Mouse (Mus musculus): ENCODE measurements around the gene Zbed5.

Gene Zbed5

DNA sequence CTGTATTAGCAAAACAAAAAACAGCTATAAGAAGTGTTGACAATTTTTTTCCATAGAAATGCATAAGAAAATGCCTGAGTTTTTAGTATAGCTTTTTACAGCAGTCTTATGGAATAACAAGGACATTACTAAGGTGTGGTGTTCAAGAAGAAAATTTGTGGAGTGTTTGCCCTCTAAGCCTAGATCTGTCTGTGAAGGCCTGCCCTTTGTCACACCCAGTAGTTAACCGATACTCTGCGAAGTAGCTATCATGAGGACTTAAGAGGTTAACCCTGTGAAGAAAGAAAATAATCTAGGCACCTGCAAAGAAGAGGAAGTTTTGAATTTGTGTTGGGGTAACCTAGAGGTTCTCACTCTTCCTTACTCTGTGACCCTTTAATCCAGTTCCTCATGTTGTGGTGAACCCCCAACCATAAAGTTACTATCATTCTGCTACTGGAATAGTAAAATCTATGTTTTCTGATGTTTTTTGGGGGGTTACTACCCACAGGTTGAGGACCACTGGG is 52.1 kb downstream of the Zbed5 start:
- in situ Hi-C loops (cut with MboI, MseI) = no loop called here

DNA sequence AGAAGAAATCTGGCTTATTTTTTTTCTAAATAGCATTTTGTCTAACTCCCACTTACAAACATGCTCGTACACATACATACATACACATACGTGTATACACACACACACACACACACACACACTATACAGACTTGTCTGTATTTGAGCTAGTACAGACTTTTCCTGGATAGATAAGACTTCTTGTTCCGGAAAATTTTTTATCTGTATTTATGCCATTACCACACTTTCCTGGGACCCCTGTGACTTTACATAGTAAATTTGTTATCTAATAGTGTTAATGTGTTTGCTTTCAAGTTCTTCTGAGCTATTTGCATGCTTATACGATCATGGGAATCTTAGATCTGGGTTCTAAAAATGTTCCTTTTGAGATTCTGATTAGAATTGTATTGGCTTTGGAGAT is 56.6 kb downstream of the Zbed5 start:
- in situ Hi-C loops (cut with MboI, MseI) = no loop called here

All from T-helper 1 cell (primary cell).